Mouse (Mus musculus): ENCODE results near the gene Trim50. TPM values are rescaled to one million over a fixed set of nuclear protein-coding genes. Genes with fewer than 3 reads are reported as not detected.
"Not testable (repeated sequence)": the region's sequence is repeated elsewhere in the genome, so short reads cannot be mapped to it uniquely, and the experiment has no call there.

Trim50 gene
- total RNA-seq, 2 experiments from 2014 or later: not detected

DNA sequence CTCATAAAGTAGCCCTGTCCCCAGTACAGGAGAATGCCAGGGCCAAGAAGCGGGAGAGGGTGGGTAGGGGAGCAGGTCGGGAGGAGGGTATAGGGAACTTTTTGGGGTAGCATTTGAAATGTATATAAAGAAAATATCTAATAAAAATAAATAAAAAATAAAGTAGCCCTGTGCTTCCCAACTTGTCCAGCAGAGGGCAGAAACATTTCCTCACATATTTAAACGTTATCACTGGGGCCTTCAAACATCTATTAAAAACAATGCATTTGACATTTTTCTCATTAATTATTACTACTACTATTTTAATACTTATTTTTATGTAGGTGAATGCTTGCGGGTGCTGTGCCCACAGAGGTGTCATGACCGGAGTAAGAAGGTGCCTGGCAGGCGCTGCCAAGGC is 14.7 kb downstream of the Trim50 start:
- intact Hi-C loops (cut with DNase I; ENCODE audit: low total_unique reads): no loop called here
- DNase-seq: no peak

DNA sequence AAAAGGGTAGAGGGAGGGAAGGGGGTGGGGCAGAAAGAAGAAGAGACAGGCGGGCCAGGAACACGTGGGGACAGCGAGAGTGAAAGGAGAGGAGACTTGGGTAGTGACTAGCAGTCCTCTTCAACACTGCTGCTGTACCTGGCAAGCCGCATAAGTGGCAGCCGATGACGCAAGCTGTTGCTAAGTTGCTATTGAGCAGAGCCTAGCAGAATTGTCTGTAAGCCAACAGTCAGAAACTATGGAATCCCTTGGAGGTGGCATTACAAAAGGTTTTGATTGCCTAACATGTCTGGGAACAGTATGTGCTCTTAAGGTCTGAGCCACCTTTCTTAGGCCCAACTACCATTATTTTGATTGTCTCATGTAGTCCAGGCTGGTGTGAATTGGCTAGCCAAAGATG is 15.2 kb downstream of the Trim50 start:
- intact Hi-C loops (cut with DNase I; ENCODE audit: low total_unique reads): no loop called here
- DNase-seq: no peak

DNA sequence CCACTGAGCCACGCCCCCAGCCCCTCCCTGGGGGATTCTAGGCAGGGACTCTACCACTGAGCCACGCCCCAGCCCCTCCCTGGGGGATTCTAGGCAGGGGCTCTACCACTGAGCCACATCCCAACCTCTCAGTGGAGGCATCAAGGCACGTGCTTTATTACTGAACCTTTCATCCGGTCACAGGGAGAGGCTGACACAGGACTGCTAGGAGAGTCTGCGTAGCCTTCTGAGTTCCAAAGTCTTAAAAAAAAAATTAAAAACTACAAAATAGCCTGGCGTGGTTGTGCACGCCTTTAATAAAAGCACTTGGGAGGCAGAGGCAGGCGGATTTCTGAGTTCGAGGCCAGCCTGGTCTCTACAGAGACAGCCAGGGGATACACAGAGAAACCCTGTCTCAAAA is 16.1 kb downstream of the Trim50 start:
- DNase-seq; intact Hi-C loops (cut with DNase I; ENCODE audit: low total_unique reads): not testable (repeated sequence)

DNA sequence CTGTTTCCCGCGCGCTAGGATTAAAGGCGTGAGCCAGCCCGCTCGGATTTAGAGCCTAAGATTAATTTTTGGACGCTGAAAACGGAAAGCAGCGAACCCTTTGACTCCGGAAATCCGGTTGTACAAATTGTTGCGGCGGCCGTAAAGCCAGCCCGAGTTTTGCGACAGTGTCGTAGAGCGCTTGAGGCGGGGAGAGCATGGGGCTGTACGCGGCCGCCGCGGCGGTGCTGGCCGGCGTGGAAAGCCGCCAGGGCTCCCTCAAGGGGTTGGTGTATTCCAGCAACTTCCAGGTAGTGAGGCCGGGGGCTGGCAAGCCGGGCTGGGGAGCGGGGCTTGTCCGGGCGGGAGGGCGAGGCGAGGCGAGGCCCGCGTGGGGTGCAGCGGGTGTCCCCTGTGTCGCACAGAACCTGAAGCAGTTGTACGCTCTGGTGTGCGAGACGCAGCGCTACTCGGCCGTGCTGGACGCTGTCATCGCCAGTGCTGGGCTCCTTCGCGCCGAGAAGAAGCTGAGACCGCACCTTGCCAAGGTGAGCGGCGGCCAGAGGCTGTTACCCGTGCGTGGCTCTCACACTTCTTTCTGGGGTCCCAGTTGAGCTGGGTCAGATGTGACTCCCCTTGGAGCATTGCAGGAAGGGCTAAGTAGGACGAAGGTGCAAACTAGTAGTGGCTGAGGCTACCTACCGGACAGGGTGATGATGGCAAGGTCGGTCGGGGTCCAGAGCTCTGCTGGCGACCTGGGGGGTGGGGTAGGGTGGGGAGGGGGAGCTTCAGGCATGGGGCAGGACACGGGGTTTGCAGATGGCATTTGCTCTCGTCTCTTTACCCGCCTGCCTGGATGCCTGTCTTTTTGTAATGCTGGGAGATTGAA is 16.9 kb downstream of the Trim50 start, which contains the start of gene Nsun5:
Gene Nsun5, plus strand, starts transcription at position 167 of the 868 bp plus-strand sequence.
- intact Hi-C loops (cut with DNase I; ENCODE audit: low total_unique reads): no loop called here
- DNase-seq: peak; percentile 95

DNA sequence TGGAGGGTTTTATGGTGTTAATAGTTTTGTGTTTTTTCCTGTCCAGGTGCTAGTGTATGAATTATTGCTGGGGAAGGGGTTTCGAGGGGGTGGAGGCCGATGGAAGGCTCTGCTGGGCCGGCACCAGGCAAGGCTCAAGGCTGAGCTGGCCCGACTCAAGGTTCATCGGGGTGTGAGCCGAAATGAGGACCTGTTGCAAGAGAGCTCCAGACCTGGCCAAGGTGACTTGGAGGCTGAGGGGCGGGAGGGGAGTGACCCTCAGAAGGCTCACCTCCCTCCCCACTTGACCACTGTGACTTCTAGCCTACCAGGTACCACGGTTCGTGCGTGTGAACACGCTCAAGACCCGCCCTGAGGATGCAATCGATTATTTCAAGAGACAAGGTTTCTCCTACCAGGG is 18.1 kb downstream of the Trim50 start:
- no peak for DNase-seq
- intact Hi-C loops (cut with DNase I; ENCODE audit: low total_unique reads): no loop called here

DNA sequence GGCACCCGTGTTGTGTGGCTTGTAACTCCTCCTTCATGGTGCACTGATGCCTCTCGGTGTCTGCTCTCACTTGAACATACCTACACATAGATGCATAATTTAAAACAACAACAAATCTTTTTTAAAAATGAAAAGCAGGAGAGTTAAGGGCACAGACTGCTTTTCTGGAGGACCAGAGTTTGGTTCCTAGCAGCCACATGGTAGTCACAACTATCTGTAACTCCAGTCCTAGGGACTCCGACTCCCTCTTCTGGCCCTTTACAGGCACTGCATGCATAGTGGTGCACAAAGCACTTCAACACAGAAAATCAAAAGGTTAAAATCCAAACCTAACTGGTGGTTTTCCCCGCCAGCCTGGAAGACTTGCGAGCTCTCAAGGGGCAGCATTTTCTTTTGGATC is 20.5 kb downstream of the Trim50 start:
- intact Hi-C loops (cut with DNase I; ENCODE audit: low total_unique reads): no loop called here
- DNase-seq: no peak

DNA sequence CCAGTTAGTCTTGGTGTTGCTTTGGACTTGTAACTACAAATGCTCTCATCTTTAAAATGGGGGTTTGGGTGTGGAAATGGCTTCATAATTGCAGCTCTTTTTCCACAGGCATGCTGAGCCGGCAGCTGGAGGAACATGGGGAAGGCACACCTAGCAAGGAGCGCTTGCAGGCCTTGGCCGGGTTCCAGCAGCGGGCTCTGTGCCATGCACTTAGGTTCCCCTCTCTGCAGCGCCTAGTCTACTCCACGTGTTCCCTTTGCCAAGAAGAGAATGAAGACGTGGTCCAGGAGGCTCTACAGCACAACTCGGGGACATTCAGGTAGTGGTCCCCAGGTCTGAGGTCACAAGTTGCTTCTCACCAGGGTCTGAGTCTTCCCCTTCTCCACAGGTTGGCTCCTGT is 22.1 kb downstream of the Trim50 start:
- intact Hi-C loops (cut with DNase I; ENCODE audit: low total_unique reads): no loop called here
- no peak for DNase-seq

DNA sequence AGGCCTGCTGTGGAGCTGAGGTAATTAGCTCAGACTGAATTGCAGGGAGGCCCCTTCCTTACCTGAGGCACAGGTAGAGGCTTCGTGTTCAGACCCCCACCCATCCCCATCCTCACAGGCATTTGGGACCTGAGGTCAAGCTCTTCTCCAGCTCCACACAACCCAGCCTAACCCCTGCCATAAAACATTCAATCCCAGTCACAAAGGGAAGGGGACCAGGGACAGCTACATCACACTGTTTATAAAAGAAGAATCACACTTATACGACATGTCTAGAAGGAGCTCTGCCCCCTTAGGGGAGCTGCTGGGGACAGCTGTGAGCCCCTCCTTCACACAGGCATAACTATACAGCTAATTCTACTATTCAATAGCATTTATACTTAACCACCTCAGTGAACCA is 23.2 kb downstream of the Trim50 start:
- intact Hi-C loops (cut with DNase I; ENCODE audit: low total_unique reads): no loop called here
- DNase-seq: no peak

DNA sequence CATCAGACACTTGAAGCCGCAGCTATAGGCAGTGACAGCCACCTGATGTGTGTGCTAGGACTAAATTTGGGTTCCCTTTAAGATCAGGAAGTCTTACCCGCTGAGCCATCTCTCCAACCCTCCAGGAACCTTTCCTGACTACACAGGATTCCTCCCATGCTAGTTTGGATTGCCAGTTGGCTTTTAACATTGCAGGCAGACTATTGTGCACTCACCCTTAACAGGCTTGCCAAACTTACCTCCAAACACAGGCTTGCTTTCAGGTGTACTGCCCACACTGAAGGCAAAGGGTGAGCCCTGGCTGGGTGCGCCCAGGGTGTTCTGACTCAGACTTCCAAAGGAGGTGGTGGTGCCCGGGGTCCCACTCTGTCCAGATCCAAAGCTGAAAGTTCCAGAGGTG is 27.6 kb downstream of the Trim50 start:
- intact Hi-C loops (cut with DNase I; ENCODE audit: low total_unique reads): loop anchor here (10.0 kb wide), 1 partner anchor 384 kb away; no protein-coding TSS in a partner anchor

DNA sequence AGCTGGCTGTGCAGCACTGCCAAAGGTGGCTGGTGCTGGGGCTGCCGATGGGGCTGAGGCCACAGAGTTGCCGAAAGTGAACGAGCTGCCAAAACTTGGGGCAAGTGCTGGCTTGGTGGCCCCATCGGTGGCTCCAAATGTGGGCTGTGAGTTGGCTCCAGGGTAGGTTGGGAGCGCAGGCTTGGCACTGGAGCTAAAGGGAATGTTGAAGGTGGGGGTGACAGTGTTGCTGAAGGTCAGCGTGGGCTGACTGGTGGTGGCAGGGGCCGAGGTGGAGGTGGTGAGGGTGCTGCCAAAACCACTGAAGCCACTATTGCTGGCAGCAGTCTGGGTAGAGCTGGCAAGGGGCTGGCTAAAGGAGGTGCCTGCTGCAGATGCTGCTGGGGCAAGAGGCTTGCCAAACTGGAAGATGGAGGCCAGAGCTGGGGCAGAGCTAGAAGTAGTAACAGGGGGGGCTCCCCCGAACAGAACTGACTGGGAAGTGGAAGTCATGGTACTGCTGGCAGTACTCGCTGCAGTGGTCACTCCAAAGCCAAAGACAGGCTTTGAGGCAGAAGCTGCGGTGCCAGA is 28.3 kb downstream of the Trim50 start:
- intact Hi-C loops (cut with DNase I; ENCODE audit: low total_unique reads): loop anchor here (10.0 kb wide), 1 partner anchor 383 kb away; no protein-coding TSS in a partner anchor
- DNase-seq: no peak

More for the DNA sequence above, 27.6 kb downstream of the Trim50 start:
- DNase-seq: no peak

DNA sequence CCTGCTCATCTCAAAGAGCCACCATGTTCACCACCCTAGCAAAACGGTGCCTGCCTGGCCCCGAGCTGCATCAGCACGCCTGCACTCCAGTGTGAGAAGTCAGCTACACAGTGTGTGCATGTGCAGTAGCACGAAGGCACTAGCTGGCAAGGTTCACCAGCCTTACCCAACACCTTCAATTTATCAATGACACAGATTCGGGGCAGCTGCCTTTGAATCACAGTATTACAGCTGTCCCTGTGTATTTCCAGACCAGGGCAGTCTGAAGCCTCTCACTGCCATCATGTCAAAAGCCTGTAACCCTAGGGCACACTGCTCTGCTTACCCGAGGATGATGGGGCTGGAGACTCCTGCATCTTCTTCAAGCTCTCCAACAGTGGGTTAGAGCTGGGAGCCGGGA is 29.7 kb downstream of the Trim50 start:
- DNase-seq: no peak
- intact Hi-C loops (cut with DNase I; ENCODE audit: low total_unique reads): loop anchor here (10.0 kb wide), 1 partner anchor 382 kb away; no protein-coding TSS in a partner anchor

DNA sequence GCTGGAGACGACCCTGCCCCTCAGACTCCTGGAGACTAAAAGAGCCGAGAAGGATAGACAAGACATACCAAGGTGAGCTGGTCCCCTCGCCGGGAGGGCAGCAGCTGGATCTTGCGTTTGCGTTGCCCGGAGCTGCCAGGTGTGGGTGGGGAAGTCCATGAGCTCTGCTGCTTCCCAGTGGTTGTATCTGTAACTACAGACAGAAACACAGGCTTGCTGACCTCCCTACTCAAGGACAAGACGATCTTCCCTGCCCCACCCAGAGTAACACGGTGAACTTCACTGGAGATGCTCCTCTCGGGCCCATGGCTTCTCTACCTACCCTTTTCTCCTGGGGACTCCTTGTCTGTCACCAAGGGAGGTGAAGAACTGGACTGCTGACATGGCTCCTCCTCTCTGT is 30.7 kb downstream of the Trim50 start:
- DNase-seq: no peak
- intact Hi-C loops (cut with DNase I; ENCODE audit: low total_unique reads): loop anchor here (10.0 kb wide), 1 partner anchor 381 kb away; no protein-coding TSS in a partner anchor

DNA sequence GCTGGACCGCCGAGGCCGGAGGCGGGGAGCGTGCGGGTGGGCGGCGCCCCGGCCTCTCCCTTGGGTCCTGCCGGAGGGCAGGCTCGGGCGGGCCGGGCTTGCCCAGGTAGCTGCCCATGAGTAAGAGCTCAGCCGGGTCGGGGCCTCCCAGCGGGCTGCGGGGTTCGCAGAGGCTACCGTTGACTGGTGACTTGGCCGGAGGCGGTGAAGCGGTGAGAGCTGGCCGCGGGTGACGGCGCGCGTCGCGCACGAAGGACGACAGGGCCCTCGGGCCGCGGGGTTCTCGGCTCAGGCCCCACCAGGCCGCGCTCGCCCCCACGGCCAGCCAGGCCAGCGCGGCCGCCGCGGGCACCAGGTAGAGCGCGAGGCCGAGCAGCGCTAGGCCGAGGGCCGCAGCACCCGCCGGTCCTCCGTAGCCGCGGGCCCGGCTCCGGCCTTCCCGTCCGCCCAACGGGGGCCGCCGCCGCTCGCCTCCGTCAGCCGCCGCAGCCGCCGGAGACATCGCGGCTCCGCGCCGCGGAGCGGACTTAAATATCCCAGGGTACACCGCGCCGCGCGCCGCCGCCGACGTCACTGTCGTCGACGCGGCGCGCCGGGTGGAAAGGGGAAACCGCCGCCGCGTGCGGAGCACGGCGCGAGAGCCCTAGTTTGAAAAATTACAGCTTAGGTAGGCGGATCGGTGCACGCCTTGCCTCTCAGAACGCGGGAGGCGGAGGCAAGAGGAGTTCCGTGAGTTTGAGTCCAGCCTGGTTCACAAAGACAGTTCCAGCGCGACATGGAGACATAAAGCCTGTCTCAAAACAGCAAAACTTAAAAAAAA is 41.1 kb downstream of the Trim50 start, which contains the start of gene Pom121:
Gene Pom121, minus strand, starts transcription at position 543 of the 820 bp plus-strand sequence.
- intact Hi-C loops (cut with DNase I; ENCODE audit: low total_unique reads): no loop called here
- DNase-seq: peak; percentile 83

DNA sequence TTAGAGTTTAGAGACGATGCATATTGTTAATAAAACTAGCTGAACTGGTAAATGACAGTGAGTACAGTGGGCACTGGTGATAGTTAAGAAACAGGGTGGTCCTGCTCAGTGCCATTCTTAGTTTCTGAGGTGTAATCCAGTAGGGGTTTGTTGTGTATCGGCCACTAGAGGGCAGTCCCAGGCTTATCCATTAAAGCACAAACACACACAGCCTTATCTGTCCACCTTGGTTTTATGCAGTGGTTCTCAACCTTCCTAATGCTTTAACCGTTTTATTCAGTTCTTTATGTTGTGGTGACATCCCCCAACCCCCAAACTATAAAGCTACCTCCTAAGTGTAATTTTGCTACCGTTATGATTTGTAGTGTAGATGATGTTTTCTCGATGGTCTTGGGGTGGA is 42.7 kb downstream of the Trim50 start:
- intact Hi-C loops (cut with DNase I; ENCODE audit: low total_unique reads): loop anchor here (5.0 kb wide), 1 partner anchor 91 kb away; no protein-coding TSS in a partner anchor
- no peak for DNase-seq

DNA sequence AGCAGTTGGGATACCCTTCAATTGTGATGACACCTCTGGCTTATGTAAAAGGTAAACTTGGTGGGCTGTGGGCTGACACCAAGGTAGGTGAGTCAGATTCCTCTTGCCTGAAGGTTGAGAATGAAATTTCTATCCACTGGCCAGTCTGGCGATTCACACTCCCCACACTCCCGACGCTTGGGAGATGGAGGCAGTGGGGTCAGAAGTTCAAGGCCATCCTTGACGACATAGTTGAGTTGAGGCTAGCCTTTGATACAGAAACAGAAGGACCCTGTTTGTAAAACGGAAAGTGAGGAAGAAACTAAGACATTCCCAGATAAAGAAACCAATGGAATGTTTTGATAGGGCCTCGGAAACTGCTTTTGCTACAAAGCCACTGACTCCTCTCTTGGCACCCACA is 46.3 kb downstream of the Trim50 start:
- intact Hi-C loops (cut with DNase I; ENCODE audit: low total_unique reads): loop anchor here (5.0 kb wide), 1 partner anchor 88 kb away; no protein-coding TSS in a partner anchor
- DNase-seq: no peak

DNA sequence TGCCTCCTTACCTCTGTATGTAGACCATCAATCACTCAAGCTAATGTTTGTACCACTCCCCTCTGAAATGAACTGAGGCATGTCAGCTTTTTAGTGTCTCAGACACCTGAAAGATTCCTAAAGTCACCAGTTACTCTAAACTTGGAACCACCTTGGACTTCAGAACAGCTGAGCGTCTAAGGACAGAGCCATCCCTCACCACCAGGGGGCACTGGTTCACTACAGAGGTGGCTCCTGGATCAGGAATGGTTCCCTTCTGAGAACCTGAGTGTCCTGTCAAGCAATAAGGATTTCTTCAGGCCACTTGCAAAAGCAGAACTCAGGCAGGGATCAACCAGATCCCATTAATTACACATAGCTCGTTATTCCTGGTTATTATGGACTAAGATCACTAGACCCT is 47.1 kb downstream of the Trim50 start:
- intact Hi-C loops (cut with DNase I; ENCODE audit: low total_unique reads): no loop called here

DNA sequence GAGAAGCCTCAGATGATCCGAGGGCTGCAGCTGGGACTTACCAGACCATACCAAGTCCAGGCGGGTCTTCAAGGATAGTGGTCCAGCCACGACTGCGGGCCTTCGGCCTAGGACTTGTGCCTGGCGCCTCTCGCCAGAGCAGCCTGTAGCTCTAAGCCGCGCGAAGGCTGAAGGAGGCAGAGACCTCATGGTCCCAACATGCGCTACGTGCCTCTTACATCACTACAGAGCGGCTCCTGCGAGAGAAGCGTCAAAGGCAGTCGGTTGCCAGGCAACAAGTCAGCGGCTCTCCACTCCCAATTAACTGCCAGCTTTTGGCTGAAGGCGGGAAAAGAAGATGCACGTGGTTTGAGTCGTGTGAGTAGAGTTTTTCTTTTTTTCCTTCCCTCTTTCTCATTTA is 51.5 kb downstream of the Trim50 start:
- intact Hi-C loops (cut with DNase I; ENCODE audit: low total_unique reads): no loop called here
- DNase-seq: no peak

More for the DNA sequence above, 47.1 kb downstream of the Trim50 start:
- peak; percentile 82 for DNase-seq

DNA sequence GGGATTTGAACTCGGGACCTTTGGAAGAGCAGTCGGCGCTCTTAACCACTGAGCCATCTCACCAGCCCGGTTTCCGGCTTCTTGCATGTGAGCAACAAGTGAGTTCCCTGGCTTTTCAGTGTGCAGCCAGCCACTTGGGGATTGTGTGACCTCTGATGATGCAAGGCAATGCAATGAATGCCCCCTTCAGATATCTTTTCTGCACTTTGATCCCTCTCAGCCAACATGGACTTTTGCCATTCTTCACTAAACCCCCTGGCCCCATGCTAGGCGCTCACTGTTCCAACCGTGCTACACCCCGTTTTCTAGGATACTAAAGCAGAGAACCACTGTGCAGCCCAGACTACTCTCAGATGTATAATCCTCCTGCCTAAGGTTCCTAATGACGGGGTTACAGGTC is 52.3 kb downstream of the Trim50 start:
- DNase-seq: no peak
- intact Hi-C loops (cut with DNase I; ENCODE audit: low total_unique reads): no loop called here

DNA sequence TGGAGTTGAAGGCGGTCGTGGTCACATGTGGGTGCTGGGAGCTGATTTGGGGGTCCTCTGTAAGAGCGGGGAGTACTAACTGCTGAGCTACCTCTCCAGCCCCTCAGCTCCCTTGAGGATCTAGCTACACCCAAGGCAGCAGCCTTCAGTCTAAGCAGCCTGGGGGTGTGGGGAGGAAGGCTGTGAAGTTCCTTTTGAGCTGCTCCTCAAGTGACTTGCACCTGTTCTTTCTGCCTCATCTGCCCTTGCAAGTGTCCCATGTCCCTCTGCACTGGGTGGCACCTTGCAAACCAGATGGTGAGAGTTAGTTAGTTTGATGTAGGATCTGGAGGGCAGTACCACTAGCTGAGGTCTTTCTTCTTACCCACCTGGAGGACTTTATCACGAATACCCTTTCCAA is 55.0 kb downstream of the Trim50 start:
- DNase-seq: no peak
- intact Hi-C loops (cut with DNase I; ENCODE audit: low total_unique reads): no loop called here

DNA sequence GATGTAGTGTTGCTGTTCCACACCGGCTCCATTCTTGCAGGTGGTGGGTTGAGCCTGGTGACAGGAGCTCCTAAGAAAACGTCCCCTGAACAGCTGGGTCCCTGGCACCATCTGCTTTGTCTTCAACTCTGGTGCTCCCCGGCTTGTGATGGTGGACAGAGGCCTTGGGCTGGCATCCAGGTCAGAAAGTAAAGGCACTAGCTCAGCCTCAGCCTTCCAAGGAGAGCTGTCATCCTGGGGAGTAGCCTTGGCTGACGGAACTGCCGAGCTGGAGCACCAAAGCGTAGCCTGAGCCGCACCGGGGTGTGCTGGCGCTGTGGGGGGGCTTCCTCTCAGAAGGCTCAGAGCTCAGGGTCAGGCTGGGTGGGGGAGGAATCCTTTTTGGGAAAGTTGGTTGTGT is 57.2 kb downstream of the Trim50 start:
- intact Hi-C loops (cut with DNase I; ENCODE audit: low total_unique reads): no loop called here
- no peak for DNase-seq

Data from gastrocnemius, postnatal 14 days (tissue).